Mouse (Mus musculus) lung, embryonic 15.5 days (tissue): Measurements from ENCODE around the gene Hhipl1. TPM values are rescaled to one million over a fixed set of nuclear protein-coding genes. Genes with fewer than 3 reads are reported as not detected.

Experiments used
- ATAC-seq: fragments of 200-750 bp; cut with Nextera tagmentation; 2 replicates; pipeline ENCODE4 v1.8.0; 2017; ENCODE audit warnings: moderate number of reproducible peaks, borderline replicate concordance; ENCODE audit not compliant: low FRiP score, low TSS enrichment; ENCODE audit errors: extremely low read depth
- H3K27ac ChIP-seq: fragments of 300-500 bp; sonication (generic); 2 replicates; pipeline ENCODE4 v1.5.1; 2015; ENCODE audit warnings: moderate library complexity, mild to moderate bottlenecking, inconsistent platforms
- H3K27me3 ChIP-seq: fragments of 300-500 bp; sonication (generic); 2 replicates; pipeline ENCODE4 v1.6.1; 2015; ENCODE audit warnings: inconsistent platforms
- H3K36me3 ChIP-seq: fragments of 300-500 bp; sonication (generic); 2 replicates; pipeline ENCODE4 v1.6.1; 2015; ENCODE audit warnings: inconsistent platforms
- H3K4me1 ChIP-seq: fragments of 300-500 bp; sonication (generic); 2 replicates; pipeline ENCODE4 v1.6.1; 2015; ENCODE audit warnings: inconsistent platforms
- H3K4me2 ChIP-seq: fragments of 300-500 bp; sonication (generic); 2 replicates; pipeline ENCODE4 v1.6.1; 2015; ENCODE audit warnings: inconsistent platforms, mild to moderate bottlenecking, moderate library complexity
- H3K4me3 ChIP-seq: fragments of 300-500 bp; sonication (generic); 2 replicates; pipeline ENCODE4 v1.5.1; 2015; ENCODE audit warnings: mild to moderate bottlenecking, inconsistent platforms
- H3K9ac ChIP-seq: fragments of 300-500 bp; sonication (generic); 2 replicates; pipeline ENCODE4 v1.6.1; 2015; ENCODE audit warnings: inconsistent platforms
- H3K9me3 ChIP-seq: fragments of 300-500 bp; sonication (generic); 2 replicates; pipeline ENCODE4 v1.6.1; 2016; ENCODE audit warnings: inconsistent platforms
- WGBS: fragments of 180-500 bp; shearing (Covaris S2); methylation state at CpG from one replicate; pipeline ENCODE4 v1.1.7; 2015; 5-methylcytosine and 5-hydroxymethylcytosine counted together
- polyA plus RNA-seq: library from polyadenylated mRNA; unstranded; fragments of >200 nt; fragmentation: Nextera tagmentation; extraction: Ambion mirVana; gene quantifications from 2 replicates; pipeline ENCODE4 v1.2.1, GENCODE M21; 2015

Gene Hhipl1
- polyA plus RNA-seq, 1 experiment from 2014 or later: 1.0 TPM

DNA sequence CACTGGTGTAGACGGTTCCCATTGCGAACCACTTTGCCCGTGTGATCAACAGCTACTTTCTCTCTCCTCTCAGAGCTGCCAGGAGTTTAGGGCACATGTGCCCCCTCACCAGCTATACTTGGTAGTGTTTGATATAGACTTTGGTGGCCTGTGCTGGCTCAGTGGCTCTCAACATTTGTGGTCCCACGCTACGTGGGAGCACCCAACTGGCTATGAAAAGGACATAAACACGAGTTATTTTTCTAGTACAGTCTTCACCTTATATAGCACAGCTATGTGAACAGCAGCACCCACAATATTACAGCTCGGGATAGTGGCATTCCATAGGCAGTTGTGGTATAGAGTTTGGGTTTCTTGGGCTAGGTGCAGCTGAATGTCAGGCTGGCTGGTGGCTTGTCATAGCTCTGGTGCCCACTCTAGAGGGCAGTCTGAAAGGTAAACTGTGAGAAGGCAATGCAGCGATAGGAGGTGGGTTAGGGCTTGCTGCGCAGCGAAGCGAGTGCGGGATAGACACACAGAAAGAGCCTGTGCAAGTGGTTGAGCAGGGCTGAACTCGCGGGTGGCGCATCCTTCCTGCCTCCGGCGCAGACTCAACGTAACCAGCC lies 11.9 kb downstream of the Hhipl1 start:
- WGBS: 23% methylated on average over 18 of the region's 18 CpGs
- no peaks in the 10 kb centered on the region for H3K36me3 ChIP-seq
- H3K27me3 ChIP-seq: peaks cover 53% of the 10 kb centered on the region

DNA sequence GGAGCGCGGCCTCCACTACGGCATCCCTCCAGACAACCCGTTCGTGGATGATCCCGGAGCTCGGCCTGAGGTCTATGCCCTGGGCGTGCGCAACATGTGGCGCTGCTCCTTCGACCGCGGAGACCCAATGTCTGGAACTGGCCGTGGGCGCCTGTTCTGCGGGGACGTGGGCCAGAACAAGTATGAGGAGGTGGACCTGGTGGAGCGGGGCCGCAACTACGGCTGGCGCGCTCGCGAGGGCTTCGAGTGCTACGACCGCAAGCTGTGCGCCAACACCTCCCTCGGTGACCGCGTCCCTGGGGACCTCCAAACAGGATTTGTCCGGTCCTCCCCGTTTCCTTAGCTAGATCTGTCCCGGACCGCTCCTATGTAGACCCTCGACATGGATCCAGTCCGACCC lies 12.4 kb downstream of the Hhipl1 start:
- peak; percentile 28; the same call in 1 of the 2 replicates for ATAC-seq
- H3K4me2 ChIP-seq: peak overlapping the region; percentile 21; the same call in 1 of the 2 replicates
- H3K4me1 ChIP-seq: peaks cover 6% of the 10 kb centered on the region; the same call in 1 of the 2 replicates
- H3K9me3 ChIP-seq: no peaks in the 10 kb centered on the region
- no peak overlapping the region for H3K9ac ChIP-seq
- peaks cover 53% of the 10 kb centered on the region for H3K27me3 ChIP-seq
- no peaks in the 10 kb centered on the region for H3K36me3 ChIP-seq
- no peak overlapping the region for H3K27ac ChIP-seq
- WGBS: 9% methylated on average over 37 of the region's 37 CpGs
- no peak overlapping the region; the same call in 1 of the 2 replicates for H3K4me3 ChIP-seq

More for the DNA sequence above, 11.9 kb downstream of the Hhipl1 start:
- H3K9ac ChIP-seq: no peak overlapping the region
- peak overlapping the region; percentile 21; the same call in 1 of the 2 replicates for H3K4me2 ChIP-seq
- H3K4me1 ChIP-seq: peaks cover 6% of the 10 kb centered on the region; the same call in 1 of the 2 replicates
- no peak overlapping the region; the same call in 1 of the 2 replicates for H3K4me3 ChIP-seq
- H3K9me3 ChIP-seq: no peaks in the 10 kb centered on the region
- ATAC-seq: no peak
- no peak overlapping the region for H3K27ac ChIP-seq

DNA sequence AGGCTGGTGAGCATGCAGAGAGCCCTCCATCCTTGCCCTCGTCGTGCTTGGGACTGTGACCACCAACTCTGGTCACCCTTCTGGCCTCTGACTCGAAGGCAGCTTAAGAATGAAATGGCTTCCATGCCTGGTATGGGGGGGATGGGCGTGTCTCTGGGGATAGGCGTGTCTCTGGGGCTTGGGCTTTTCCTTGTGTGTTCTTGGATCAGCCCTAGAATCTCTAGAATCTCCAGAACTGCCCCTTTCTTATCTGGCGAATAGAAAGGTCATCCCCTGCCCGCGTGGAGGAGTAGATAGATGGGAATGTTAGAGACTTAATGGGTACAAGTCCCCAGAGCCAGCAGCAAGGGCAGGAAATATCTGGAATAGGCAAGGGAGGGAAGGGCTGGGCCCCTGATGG lies 14.0 kb downstream of the Hhipl1 start:
- 24% methylated on average over 8 of the region's 8 CpGs for WGBS
- no peaks in the 10 kb centered on the region for H3K36me3 ChIP-seq
- no peak for ATAC-seq

DNA sequence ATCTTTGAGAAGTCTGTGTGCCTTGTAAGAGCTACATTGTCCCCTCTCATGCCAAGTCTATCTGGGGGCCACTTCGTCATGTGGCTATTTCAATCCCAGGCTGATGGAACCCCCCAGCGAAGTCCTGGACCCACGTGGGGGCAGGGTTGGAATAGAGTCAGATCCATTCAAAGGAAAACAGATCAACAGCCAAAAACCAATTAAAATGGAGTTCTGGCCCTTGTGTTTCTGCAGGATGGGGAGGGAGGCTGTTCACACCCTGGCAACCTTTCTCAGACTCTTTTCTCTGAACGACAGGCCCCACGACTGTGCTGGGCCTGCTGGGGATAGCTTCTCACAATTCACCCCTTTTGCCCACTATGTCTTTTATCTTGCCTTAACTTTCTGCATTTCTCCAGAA lies 20.3 kb downstream of the Hhipl1 start:
- no peak overlapping the region for H3K27ac ChIP-seq
- H3K4me3 ChIP-seq: no peak overlapping the region
- peaks cover 45% of the 10 kb centered on the region for H3K27me3 ChIP-seq
- WGBS: 47% methylated on average over 5 of the region's 5 CpGs
- no peak overlapping the region for H3K4me2 ChIP-seq
- ATAC-seq: no peak
- no peaks in the 10 kb centered on the region for H3K36me3 ChIP-seq
- no peaks in the 10 kb centered on the region for H3K9me3 ChIP-seq
- H3K9ac ChIP-seq: no peak overlapping the region
- H3K4me1 ChIP-seq: peaks cover 19% of the 10 kb centered on the region

More for the DNA sequence above, 14.0 kb downstream of the Hhipl1 start:
- H3K9ac ChIP-seq: no peak overlapping the region
- H3K27me3 ChIP-seq: peaks cover 53% of the 10 kb centered on the region
- H3K27ac ChIP-seq: no peak overlapping the region
- H3K4me3 ChIP-seq: no peak overlapping the region
- peaks cover 6% of the 10 kb centered on the region; the same call in 1 of the 2 replicates for H3K4me1 ChIP-seq
- no peaks in the 10 kb centered on the region for H3K9me3 ChIP-seq
- no peak overlapping the region for H3K4me2 ChIP-seq

DNA sequence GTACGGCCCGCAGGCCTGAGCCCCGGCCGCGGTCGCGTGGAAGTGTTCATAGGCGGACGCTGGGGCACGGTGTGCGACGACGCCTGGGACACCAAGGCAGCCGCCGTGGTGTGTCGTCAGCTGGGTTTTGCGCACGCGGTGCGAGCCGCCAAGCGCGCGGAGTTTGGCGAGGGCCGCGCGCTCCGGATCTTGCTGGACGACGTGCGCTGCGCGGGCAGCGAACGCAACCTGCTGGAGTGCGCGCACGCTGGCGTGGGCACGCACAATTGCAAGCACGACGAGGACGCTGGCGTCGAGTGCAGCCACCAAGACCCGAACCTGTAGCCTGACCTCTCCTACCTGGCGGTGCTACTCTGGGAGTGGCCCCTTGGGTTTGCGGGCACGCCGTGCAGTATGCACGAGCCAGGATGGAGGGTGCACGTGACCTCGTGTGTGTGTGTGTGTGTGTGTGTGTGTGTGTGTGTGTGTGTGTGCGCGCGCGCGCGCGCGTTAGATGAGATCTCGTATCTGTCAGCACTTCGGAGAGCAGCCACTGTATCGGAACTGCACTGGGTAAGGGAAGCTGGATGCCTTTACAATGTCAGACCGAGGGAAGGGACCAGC lies 21.9 kb downstream of the Hhipl1 start:
- no peak overlapping the region for H3K9ac ChIP-seq
- peak; percentile 40; the same call in 1 of the 2 replicates for ATAC-seq
- peaks cover 45% of the 10 kb centered on the region for H3K27me3 ChIP-seq
- peak overlapping the region; percentile 37 for H3K4me3 ChIP-seq
- H3K4me1 ChIP-seq: peaks cover 22% of the 10 kb centered on the region
- H3K36me3 ChIP-seq: no peaks in the 10 kb centered on the region
- WGBS: under 1% methylated on average over 65 of the region's 66 CpGs
- H3K9me3 ChIP-seq: no peaks in the 10 kb centered on the region
- H3K27ac ChIP-seq: no peak overlapping the region
- H3K4me2 ChIP-seq: peak overlapping the region; percentile 82

DNA sequence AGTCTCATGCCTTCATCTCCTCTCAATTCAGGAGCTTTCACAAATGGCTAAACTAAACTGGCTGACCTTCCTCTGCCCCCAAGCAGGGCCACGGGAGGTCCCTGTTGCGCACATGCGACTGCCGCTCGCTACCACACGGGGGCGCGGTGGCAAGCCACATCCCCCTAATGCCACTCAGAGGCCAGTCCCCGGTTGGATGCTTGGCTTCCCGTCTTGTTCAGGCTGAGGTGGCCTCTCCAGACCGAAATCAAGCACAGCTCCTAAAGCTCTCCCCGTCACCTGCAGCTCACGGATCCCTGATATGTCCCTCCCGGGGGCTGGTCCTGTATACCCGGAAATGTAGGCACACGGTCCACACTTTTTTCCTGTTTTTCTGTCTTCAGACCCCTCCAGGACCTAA lies 27.0 kb downstream of the Hhipl1 start:
- H3K9ac ChIP-seq: no peak overlapping the region
- WGBS: under 1% methylated on average over 16 of the region's 16 CpGs
- peaks cover 55% of the 10 kb centered on the region for H3K27me3 ChIP-seq
- H3K9me3 ChIP-seq: no peaks in the 10 kb centered on the region
- peak; percentile 28; the same call in 1 of the 2 replicates for ATAC-seq
- H3K36me3 ChIP-seq: no peaks in the 10 kb centered on the region
- H3K27ac ChIP-seq: no peak overlapping the region; the same call in 1 of the 2 replicates
- peak overlapping the region; percentile 65 for H3K4me3 ChIP-seq
- peak overlapping the region; percentile 100 for H3K4me2 ChIP-seq
- H3K4me1 ChIP-seq: peaks cover 30% of the 10 kb centered on the region

DNA sequence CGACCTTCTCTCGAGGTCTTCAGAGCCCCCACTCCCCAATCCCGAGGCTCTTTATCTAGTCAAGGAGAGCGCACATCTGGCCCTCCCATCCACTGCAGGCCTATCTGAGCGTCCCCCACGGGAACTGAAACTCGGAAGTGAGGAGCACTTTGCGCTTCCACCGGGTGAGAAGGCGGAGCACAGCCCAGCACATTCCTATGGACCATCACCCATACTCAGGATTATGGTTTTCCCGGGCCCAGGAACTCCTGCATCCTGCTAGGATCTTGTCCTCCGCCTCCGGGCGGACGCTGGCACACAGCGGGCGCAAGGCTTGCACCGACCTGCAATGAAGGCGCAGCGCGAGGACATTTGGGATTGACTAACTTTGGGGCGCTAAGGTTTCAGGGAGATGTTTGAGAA lies 27.4 kb downstream of the Hhipl1 start:
- Histone ChIP-seq H3K4me1 (peaks cover 26% of the 10 kb centered on the region), H3K36me3 (no peaks in the 10 kb centered on the region), H3K9ac (peak overlapping the region; percentile 35), H3K9me3 (no peaks in the 10 kb centered on the region), H3K4me2 (peak overlapping the region; percentile 100), H3K27ac (peak overlapping the region; percentile 69), H3K4me3 (peak overlapping the region; percentile 65), H3K27me3 (peaks cover 51% of the 10 kb centered on the region)
- under 1% methylated on average over 22 of the region's 22 CpGs for WGBS
- peak; percentile 21 for ATAC-seq

DNA sequence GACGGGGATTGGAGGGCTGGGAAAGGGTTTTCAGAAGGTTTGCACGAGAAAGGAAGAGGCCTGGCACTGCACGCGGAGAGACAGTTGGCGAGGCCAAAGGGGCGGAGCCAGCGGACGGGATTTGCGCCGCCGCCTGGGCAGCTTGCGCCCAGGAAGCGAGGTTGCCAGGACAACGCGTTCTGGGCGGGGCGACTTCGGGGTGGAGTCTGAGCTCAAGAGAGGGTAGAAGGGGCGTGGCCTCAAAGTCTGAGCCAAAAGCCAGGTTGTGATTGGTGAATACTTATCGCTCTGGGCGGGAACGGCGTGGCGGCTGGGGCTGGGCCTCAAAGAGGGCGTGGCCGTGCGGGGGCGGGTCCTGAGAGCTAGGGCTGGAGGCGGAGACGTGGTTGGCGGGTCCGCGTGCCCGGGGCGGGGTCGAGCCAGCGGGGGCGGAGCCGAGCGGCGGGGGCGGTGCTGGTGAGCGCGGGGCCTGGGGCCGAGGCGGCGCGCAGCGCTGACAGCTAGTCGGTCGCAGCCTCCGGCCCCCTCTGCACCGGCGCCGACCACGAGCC lies 27.9 kb downstream of the Hhipl1 start, which contains the start of gene Cyp46a1:
Gene Cyp46a1 (plus strand): TSS at position 487 of the 551 bp plus-strand sequence.
- H3K27me3 ChIP-seq: peaks cover 46% of the 10 kb centered on the region

DNA sequence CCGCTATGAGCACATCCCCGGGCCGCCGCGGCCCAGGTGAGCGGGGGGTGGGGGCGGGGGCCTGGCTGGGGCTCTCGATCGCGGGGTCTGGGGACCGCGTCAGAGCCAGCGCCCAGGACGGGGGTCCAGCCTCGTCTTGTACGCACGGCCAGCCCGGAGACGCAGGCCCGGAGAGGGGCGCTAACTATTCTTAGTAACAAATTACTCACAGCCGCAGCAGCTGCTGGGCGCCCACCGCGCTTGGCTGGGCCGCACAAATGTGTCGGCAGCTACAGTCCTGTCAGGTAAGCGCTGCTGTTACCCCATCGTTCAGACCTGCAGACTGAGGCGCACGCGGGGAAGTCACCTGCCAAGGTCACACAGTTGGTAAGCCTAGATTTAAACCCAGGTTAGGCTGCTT lies 28.5 kb downstream of the Hhipl1 start:
- 2% methylated on average over 32 of the region's 32 CpGs for WGBS
- Histone ChIP-seq H3K4me1 (peaks cover 24% of the 10 kb centered on the region), H3K4me3 (peak overlapping the region; percentile 65), H3K36me3 (no peaks in the 10 kb centered on the region), H3K27ac (no peak overlapping the region), H3K27me3 (peaks cover 41% of the 10 kb centered on the region), H3K9ac (peak overlapping the region; percentile 54), H3K4me2 (peak overlapping the region; percentile 100), H3K9me3 (no peaks in the 10 kb centered on the region)
- ATAC-seq: no peak

More for the DNA sequence above, 27.9 kb downstream of the Hhipl1 start, which contains the start of gene Cyp46a1:
- Histone ChIP-seq H3K4me2 (peak within 1 kb of the TSS; percentile 100), H3K4me1 (peaks cover 26% of the 10 kb centered on the region), H3K36me3 (no peaks in the 10 kb centered on the region), H3K9me3 (no peaks in the 10 kb centered on the region), H3K27ac (peak within 1 kb of the TSS; percentile 69), H3K9ac (peak within 1 kb of the TSS; percentile 54), H3K4me3 (peak within 1 kb of the TSS; percentile 65)
- peak; percentile 94 for ATAC-seq
- WGBS: under 1% methylated on average over 37 of the region's 56 CpGs

DNA sequence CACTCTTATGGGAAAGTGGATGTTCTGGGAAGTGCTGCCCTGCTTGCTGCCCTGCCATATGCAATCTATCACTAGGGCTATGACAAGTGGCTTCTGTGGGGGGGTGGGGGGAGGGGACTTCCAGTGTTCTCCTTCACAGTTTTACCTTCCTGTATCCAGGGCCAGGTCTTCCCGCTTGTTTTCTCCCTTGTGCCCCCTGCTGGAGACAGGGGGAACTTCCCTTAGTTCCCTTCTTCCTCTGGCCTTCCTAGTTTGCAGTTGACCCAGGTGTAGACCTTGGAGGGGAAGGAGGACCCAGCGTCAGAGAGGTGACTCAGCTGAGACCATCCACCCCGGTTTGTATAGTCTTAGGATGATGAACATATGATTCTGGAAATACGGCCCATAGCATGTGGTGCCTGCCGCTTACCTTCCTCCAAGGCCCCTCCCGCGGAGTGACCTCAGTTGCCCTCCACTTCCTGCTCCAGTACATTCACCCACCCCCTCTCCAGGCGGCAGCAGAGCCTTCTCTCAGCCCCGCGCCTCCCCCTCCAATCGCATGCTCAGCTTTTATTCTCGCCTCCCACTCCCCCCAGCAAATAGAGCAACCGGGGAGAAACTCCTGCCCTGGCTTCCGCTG lies 32.6 kb downstream of the Hhipl1 start:
- WGBS: 21% methylated on average over 14 of the region's 14 CpGs
- no peak overlapping the region for H3K27ac ChIP-seq
- H3K27me3 ChIP-seq: peaks cover 30% of the 10 kb centered on the region
- no peak overlapping the region for H3K4me2 ChIP-seq
- H3K9ac ChIP-seq: no peak overlapping the region
- no peak for ATAC-seq
- no peak overlapping the region for H3K4me3 ChIP-seq
- no peaks in the 10 kb centered on the region for H3K36me3 ChIP-seq
- no peaks in the 10 kb centered on the region for H3K9me3 ChIP-seq
- H3K4me1 ChIP-seq: peaks cover 15% of the 10 kb centered on the region

DNA sequence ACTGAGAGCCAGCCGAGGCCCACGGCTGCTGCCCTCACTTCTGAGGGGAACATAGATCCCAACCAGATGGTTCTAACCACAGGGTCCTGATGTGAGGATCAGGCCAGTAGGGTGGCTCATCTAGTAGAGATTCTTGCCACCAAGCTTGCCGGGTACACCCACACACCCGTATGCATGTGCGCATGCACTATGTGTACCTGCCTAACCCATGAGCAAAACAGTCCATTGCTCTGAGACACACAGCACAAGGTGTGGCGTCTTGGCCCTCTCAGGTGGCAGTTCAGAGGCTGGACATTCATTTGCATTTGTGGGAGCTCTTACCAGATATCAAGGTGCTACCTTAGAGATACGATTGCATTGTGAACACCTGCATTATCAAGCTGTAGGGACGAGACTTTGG lies 42.1 kb downstream of the Hhipl1 start:
- ATAC-seq: no peak
- Histone ChIP-seq H3K27me3 (peaks cover 25% of the 10 kb centered on the region), H3K36me3 (no peaks in the 10 kb centered on the region), H3K27ac (no peak overlapping the region), H3K9me3 (no peaks in the 10 kb centered on the region), H3K4me2 (no peak overlapping the region), H3K9ac (no peak overlapping the region), H3K4me1 (peaks cover 5% of the 10 kb centered on the region; the same call in 1 of the 2 replicates), H3K4me3 (no peak overlapping the region)
- WGBS: 82% methylated on average over 8 of the region's 8 CpGs
